Mouse (Mus musculus): ENCODE results near the gene Scrt2. TPM values are rescaled to one million over a fixed set of nuclear protein-coding genes. Genes with fewer than 3 reads are reported as not detected.

Gene Scrt2
- polyA plus RNA-seq, 1 experiment from 2014 or later = 0.08 TPM

GRCm38 (mm10) chr2:152094856-152095545 lies 13.7 kb downstream of the Scrt2 start:
- Histone ChIP-seq H3K4me1 (replicated peaks; ENCODE audit: control insufficient read depth, insufficient read depth, low read length) (peaks cover 4% of the 10 kb centered on the region; the same call in 1 of the 2 replicates), H3K9ac (ENCODE audit: low read length) (no peak overlapping the region), H3K9me3 (ENCODE audit: control insufficient read depth, low read length) (no peaks in the 10 kb centered on the region), H3K27ac (ENCODE audit: low read depth) (no peak overlapping the region), H3K4me3 (ENCODE audit: low read depth, low read length) (no peak overlapping the region; the same call in 1 of the 2 replicates), H3K4me2 (ENCODE audit: low read length) (peak overlapping the region; percentile 38), H3K27me3 (replicated peaks; ENCODE audit: control insufficient read depth, insufficient read depth, low read length) (peaks cover 67% of the 10 kb centered on the region), H3K36me3 (ENCODE audit: control insufficient read depth, insufficient read depth, low read length) (no peaks in the 10 kb centered on the region)
- WGBS = 6% methylated on average over 29 of the region's 29 CpGs
- ATAC-seq (replicated peaks; ENCODE audit: low FRiP score, low TSS enrichment, low read depth) (peak; percentile 16; the same call in 1 of the 2 replicates), DNase-seq (ENCODE audit: low spot score) (no peak)

DNA sequence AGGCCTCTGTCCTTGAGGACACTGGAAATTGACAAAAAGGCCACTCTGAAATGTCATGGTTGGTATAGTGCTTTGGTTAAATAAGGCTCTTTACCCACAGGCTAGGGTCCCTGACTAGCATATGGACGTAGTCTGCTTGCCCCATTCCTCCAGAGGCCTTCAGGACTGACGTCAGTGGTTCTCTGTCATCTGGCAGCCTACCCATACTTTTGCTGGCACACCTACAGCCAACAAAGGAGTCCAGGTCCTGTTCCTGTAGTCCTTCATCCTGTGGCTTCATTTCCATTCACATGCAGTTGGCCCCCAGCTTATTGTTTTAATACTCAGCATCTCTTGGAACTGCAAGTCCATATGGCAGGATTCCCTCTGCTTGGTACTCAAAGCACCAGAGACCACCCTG lies 15.6 kb downstream of the Scrt2 start:
- DNase-seq (ENCODE audit: low spot score) (no peak), ATAC-seq (replicated peaks; ENCODE audit: low FRiP score, low TSS enrichment, low read depth) (no peak)
- Histone ChIP-seq H3K4me1 (replicated peaks; ENCODE audit: control insufficient read depth, insufficient read depth, low read length) (peaks cover 4% of the 10 kb centered on the region; the same call in 1 of the 2 replicates), H3K9ac (ENCODE audit: low read length) (no peak overlapping the region), H3K4me3 (ENCODE audit: low read depth, low read length) (no peak overlapping the region), H3K9me3 (ENCODE audit: control insufficient read depth, low read length) (no peaks in the 10 kb centered on the region), H3K36me3 (ENCODE audit: control insufficient read depth, insufficient read depth, low read length) (no peaks in the 10 kb centered on the region), H3K27ac (ENCODE audit: low read depth) (no peak overlapping the region), H3K27me3 (replicated peaks; ENCODE audit: control insufficient read depth, insufficient read depth, low read length) (peaks cover 48% of the 10 kb centered on the region), H3K4me2 (ENCODE audit: low read length) (no peak overlapping the region)
- WGBS = 86% methylated on average over 2 of the region's 2 CpGs

DNA sequence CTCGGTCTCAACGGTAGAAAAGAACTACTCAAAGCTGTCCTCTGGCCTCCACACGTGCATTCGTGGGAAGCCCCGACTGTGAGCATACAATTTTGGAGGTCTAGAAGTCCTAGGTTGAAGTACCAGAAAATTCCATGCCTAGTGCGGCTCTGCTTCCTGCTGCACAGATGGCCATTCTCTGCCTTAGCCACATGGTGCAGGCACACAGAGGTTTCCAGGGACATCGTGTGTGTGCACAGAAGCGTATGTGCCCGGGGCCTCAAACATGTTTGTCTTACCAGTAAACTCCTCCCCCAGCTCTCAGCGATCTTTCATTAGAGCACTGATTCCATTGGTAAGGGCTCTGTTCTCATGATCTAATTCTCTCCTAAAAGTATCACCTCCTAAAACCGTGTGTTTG lies 16.6 kb downstream of the Scrt2 start:
- Histone ChIP-seq H3K36me3 (ENCODE audit: control insufficient read depth, insufficient read depth, low read length) (no peaks in the 10 kb centered on the region), H3K9ac (ENCODE audit: low read length) (no peak overlapping the region), H3K4me2 (ENCODE audit: low read length) (no peak overlapping the region), H3K9me3 (ENCODE audit: control insufficient read depth, low read length) (no peaks in the 10 kb centered on the region), H3K27me3 (replicated peaks; ENCODE audit: control insufficient read depth, insufficient read depth, low read length) (peaks cover 38% of the 10 kb centered on the region), H3K27ac (ENCODE audit: low read depth) (no peak overlapping the region), H3K4me1 (replicated peaks; ENCODE audit: control insufficient read depth, insufficient read depth, low read length) (peaks cover 4% of the 10 kb centered on the region; the same call in 1 of the 2 replicates), H3K4me3 (ENCODE audit: low read depth, low read length) (no peak overlapping the region)
- no peak for DNase-seq (ENCODE audit: low spot score)
- 71% methylated on average over 11 of the region's 11 CpGs for WGBS
- no peak for ATAC-seq (replicated peaks; ENCODE audit: low FRiP score, low TSS enrichment, low read depth)

GRCm38 (mm10) chr2:152099538-152099937 lies 18.2 kb downstream of the Scrt2 start:
- no peak overlapping the region for H3K4me2 ChIP-seq (ENCODE audit: low read length)
- no peak for ATAC-seq (replicated peaks; ENCODE audit: low FRiP score, low TSS enrichment, low read depth)
- H3K9ac ChIP-seq (ENCODE audit: low read length) = no peak overlapping the region
- no peak overlapping the region for H3K27ac ChIP-seq (ENCODE audit: low read depth)
- DNase-seq (ENCODE audit: low spot score) = no peak
- H3K4me3 ChIP-seq (ENCODE audit: low read depth, low read length) = no peak overlapping the region
- H3K36me3 ChIP-seq (ENCODE audit: control insufficient read depth, insufficient read depth, low read length) = no peaks in the 10 kb centered on the region
- H3K27me3 ChIP-seq (replicated peaks; ENCODE audit: control insufficient read depth, insufficient read depth, low read length) = peaks cover 22% of the 10 kb centered on the region
- 70% methylated on average over 3 of the region's 3 CpGs for WGBS
- 0 out of 2 replicates have a peak, but pooled peaks cover 4% of the 10 kb centered on the region for H3K4me1 ChIP-seq (replicated peaks; ENCODE audit: control insufficient read depth, insufficient read depth, low read length)
- H3K9me3 ChIP-seq (ENCODE audit: control insufficient read depth, low read length) = no peaks in the 10 kb centered on the region

GRCm38 (mm10) chr2:152101761-152102160 lies 20.4 kb downstream of the Scrt2 start:
- no peak overlapping the region for H3K27ac ChIP-seq (ENCODE audit: low read depth)
- H3K4me3 ChIP-seq (ENCODE audit: low read depth, low read length) = no peak overlapping the region
- no peak overlapping the region for H3K9ac ChIP-seq (ENCODE audit: low read length)
- no peak overlapping the region for H3K4me2 ChIP-seq (ENCODE audit: low read length)
- WGBS = 72% methylated on average over 13 of the region's 13 CpGs
- H3K9me3 ChIP-seq (ENCODE audit: control insufficient read depth, low read length) = no peaks in the 10 kb centered on the region
- H3K36me3 ChIP-seq (ENCODE audit: control insufficient read depth, insufficient read depth, low read length) = no peaks in the 10 kb centered on the region
- no peak for ATAC-seq (replicated peaks; ENCODE audit: low FRiP score, low TSS enrichment, low read depth)
- H3K27me3 ChIP-seq (replicated peaks; ENCODE audit: control insufficient read depth, insufficient read depth, low read length) = peaks cover 3% of the 10 kb centered on the region; the same call in 1 of the 2 replicates
- no peak for DNase-seq (ENCODE audit: low spot score)
- 0 out of 2 replicates have a peak, but pooled peaks cover 2% of the 10 kb centered on the region for H3K4me1 ChIP-seq (replicated peaks; ENCODE audit: control insufficient read depth, insufficient read depth, low read length)

DNA sequence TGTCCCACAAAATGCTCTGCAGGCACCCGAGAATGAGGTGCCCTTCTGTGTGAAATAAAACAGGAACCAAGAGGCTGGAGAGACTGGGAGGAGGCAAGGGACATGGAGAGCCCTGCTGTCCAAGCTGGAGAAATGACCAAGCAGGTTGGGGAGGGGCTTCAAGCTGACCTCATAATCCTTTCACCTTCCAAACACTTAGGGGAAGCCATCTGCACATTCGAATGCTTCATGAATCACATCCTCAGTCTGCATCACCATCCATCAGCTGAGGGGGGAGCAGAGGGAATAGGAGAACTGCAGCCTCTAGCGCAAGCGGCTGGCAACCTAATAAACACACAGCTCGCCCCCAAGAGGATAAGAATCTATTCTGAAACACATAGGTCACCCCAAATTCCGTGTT lies 21.0 kb downstream of the Scrt2 start:
- Histone ChIP-seq H3K27me3 (replicated peaks; ENCODE audit: control insufficient read depth, insufficient read depth, low read length) (peaks cover 1% of the 10 kb centered on the region; the same call in 1 of the 2 replicates), H3K36me3 (ENCODE audit: control insufficient read depth, insufficient read depth, low read length) (no peaks in the 10 kb centered on the region), H3K9me3 (ENCODE audit: control insufficient read depth, low read length) (no peaks in the 10 kb centered on the region), H3K9ac (ENCODE audit: low read length) (no peak overlapping the region), H3K4me1 (replicated peaks; ENCODE audit: control insufficient read depth, insufficient read depth, low read length) (0 out of 2 replicates have a peak, but pooled peaks cover 2% of the 10 kb centered on the region), H3K4me2 (ENCODE audit: low read length) (no peak overlapping the region), H3K4me3 (ENCODE audit: low read depth, low read length) (no peak overlapping the region), H3K27ac (ENCODE audit: low read depth) (no peak overlapping the region)
- WGBS = 53% methylated on average over 6 of the region's 6 CpGs
- ATAC-seq (replicated peaks; ENCODE audit: low FRiP score, low TSS enrichment, low read depth) = no peak
- DNase-seq (ENCODE audit: low spot score) = no peak

- Histone ChIP-seq H3K27ac (ENCODE audit: low read depth) (no peak overlapping the region), H3K27me3 (replicated peaks; ENCODE audit: control insufficient read depth, insufficient read depth, low read length) (no peaks in the 10 kb centered on the region), H3K36me3 (ENCODE audit: control insufficient read depth, insufficient read depth, low read length) (no peaks in the 10 kb centered on the region), H3K9ac (ENCODE audit: low read length) (peak overlapping the region; percentile 71), H3K4me3 (ENCODE audit: low read depth, low read length) (peak overlapping the region; percentile 60), H3K9me3 (ENCODE audit: control insufficient read depth, low read length) (no peaks in the 10 kb centered on the region), H3K4me1 (replicated peaks; ENCODE audit: control insufficient read depth, insufficient read depth, low read length) (0 out of 2 replicates have a peak, but pooled peaks cover 2% of the 10 kb centered on the region), H3K4me2 (ENCODE audit: low read length) (peak overlapping the region; percentile 82)
- DNase-seq (ENCODE audit: low spot score) (no peak), ATAC-seq (replicated peaks; ENCODE audit: low FRiP score, low TSS enrichment, low read depth) (peak; percentile 28; the same call in 1 of the 2 replicates)
- WGBS = 21% methylated on average over 17 of the region's 17 CpGs
These were observed 23.5 kb downstream of the Scrt2 start for GRCm38 (mm10) chr2:152104711-152105317.

- Histone ChIP-seq H3K9me3 (ENCODE audit: control insufficient read depth, low read length) (no peaks in the 10 kb centered on the region), H3K4me2 (ENCODE audit: low read length) (peak within 1 kb of the TSS; percentile 82), H3K4me3 (ENCODE audit: low read depth, low read length) (peak within 1 kb of the TSS; percentile 60), H3K4me1 (replicated peaks; ENCODE audit: control insufficient read depth, insufficient read depth, low read length) (0 out of 2 replicates have a peak, but pooled peaks cover 2% of the 10 kb centered on the region), H3K36me3 (ENCODE audit: control insufficient read depth, insufficient read depth, low read length) (no peaks in the 10 kb centered on the region), H3K27me3 (replicated peaks; ENCODE audit: control insufficient read depth, insufficient read depth, low read length) (no peaks in the 10 kb centered on the region), H3K9ac (ENCODE audit: low read length) (peak within 1 kb of the TSS; percentile 71), H3K27ac (ENCODE audit: low read depth) (peak within 1 kb of the TSS; percentile 47; the same call in 1 of the 2 replicates)
- under 1% methylated on average over 81 of the region's 84 CpGs for whole genome bisulfite sequencing
- peak; percentile 92 for ATAC-seq (replicated peaks; ENCODE audit: low FRiP score, low TSS enrichment, low read depth)
- peak; percentile 91 for DNase-seq (ENCODE audit: low spot score)
These were observed 24.2 kb downstream of the Scrt2 start, which contains the start of gene Srxn1 for GRCm38 (mm10) chr2:152105318-152106224. Gene Srxn1, plus strand, starts transcription at chr2:152105516.
